Mouse (Mus musculus): Measurements from ENCODE around the gene Kmo.

Kmo gene

DNA sequence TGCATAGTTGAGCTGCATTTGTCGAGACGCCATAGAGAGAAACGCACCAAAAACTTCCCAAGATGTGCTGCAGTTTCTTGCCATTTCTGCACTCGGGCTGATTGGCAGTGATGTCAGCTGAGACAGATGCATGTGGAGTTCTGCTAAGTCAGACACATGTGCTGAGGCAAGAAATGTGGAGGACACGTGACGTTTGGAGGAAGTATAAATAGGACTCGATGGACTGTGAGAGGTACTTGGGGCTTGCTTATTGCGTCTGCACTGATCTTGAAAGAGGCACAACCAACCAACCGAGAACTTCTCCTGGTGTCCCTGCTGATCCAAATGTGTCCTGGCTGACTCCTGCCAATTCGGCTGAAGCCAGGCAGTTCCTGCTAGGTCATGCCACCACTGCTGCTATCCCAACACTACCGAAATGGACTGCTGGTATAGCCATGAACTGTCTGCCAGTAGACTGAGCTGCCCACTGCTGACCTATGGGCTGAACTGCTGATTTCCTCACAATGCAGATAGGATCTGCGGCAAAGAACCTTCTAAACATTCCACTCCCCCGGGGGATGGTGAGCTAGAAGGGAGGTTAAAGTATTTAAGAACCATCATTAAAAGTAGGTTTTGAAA, at the start of gene Kmo:
Gene Kmo (plus strand): TSS at position 568 of the 618 bp plus-strand sequence.
- DNase-seq, result no peak

DNA sequence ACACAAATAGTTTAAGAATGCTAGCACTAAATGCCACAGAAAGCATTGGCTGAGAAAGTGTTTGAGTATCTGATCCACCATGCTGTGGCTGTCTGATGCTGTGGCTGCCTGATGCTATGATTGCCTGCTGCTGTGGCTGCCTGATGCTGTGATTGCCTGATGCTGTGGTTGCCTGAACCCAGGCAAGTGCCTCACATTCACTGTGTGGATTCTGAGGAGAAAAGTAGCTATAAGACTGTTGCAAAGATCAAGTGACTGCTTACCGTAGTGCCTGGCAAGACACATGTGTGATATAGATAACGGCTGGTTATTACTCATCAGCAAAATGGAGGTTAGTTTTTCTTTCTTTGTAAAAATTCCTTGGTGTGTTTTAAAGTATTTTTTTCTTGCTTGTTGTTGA, 46.1 kb upstream of the Kmo start:
- no peak for DNase-seq

GRCm38 (mm10) chr1:175578425-175579096, 41.6 kb upstream of the Kmo start:
- no peak for DNase-seq

GRCm38 (mm10) chr1:175579598-175580235, 40.5 kb upstream of the Kmo start:
- DNase-seq, result peak; percentile 51

DNA sequence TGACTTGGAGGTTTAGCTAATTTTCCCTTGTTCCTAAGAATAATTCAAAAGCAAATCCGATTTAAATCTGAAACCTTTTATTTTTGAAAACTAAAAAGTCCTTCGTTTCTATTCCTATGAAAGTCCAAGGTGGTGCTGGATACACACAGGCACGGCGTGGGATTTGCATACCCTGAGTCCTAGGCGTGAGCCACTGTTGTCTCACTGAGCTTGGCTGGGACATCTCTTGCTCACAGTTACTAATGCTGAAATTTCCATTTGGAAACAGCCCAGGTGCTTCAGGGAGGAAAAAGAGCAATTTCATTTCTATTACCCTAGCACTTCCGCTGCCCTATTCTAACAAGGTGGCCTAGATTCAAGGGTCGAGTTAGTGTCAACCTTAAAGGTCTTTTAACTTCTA, 39.8 kb upstream of the Kmo start:
- peak; percentile 35 for DNase-seq

DNA sequence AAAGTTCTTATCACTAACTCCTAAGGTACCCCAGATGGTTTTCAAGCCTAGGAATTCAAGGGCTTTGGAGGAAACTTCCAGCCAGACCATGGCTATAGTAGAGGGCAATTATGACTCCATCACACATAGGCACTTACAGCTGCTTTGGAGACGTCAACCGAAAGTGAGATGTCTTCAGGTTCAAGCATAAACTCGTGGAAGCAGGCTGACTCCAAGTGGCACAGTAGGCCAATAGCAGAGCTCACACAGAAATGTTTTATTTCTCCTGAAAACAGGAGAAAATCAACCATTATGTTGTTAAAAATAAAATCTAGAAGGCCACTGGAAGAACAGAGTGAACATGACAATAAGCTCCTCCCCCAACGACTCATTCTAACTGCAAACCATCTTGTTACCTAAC, 37.4 kb upstream of the Kmo start:
- no peak for DNase-seq

DNA sequence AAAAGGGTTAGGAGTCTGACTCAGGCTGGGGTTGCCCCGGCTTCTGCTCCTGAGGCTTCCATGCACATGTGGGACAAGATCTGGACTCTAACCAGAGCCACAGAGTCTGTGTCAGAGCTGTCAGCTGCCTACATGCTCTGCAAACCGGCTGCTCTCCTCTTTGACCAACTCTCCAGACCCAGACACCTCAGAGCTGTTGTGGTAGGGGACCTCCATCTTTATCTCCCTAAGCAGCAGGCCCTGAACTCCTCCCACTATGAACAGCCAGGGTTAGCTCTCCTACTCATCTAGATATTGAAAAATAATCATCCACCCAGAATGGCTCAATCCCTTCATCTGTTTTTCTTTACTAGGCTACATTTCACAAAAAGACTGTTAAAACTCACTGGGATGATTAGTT, 34.9 kb upstream of the Kmo start:
- DNase-seq, result no peak

GRCm38 (mm10) chr1:175586656-175587055, 33.5 kb upstream of the Kmo start:
- no peak for DNase-seq

DNA sequence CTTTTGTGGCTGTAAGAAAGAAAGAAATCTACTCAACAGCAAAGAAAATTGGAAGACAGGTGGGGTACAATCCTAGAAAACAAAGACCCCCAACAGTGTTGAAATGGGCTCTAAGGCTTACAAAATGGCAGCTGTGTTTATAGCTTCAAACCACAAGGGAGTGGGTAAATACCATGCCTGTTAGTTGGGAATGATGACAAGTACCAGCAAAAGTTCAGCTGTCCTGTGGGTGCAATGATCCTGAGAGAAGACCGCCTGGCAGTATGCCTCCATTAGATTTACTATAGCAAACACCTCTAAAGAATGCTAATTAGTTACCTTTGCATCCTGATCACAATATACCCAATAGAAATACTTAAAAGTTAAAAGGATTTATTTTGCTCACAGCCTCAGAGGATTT, 27.3 kb upstream of the Kmo start:
- DNase-seq, result no peak

DNA sequence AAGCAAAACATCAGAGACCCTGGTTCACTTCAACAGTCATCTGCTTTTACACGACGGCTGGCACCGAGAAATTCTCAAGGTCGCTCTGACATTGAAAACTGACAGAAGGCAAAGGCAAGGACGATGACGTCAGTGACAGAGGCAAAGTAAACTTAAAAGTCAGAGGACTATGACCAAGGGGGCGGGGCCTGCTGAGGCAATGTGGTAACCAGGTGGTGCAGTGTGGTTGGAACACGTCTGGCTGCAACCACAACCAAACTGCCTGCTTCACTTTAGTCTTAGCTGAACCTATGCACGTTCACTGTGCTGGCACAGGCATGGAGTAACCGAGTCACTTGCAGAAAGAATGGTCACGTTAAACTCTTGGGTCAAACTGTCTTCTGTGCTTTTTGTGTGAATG, 17.9 kb upstream of the Kmo start:
- DNase-seq, result no peak

DNA sequence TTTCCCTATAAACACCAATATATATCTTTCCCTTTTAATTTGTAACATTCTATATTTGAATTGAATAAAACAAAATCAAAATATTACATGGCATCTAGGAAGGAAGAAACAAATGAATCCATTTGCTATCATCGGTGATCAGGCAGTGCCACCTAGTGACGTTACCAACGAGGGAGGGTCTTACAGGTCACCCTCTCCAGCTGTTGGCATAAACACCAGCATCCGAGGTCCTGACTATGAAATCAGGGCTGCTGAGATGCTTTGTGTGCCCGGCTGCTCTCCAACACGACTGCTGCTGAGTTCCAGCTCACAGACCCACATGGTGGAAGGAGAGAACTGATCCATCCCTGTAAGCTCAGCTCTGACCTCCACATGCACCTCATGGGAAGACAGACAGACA, 16.8 kb upstream of the Kmo start:
- no peak for DNase-seq

GRCm38 (mm10) chr1:175607308-175607707, 12.9 kb upstream of the Kmo start:
- no peak for DNase-seq

DNA sequence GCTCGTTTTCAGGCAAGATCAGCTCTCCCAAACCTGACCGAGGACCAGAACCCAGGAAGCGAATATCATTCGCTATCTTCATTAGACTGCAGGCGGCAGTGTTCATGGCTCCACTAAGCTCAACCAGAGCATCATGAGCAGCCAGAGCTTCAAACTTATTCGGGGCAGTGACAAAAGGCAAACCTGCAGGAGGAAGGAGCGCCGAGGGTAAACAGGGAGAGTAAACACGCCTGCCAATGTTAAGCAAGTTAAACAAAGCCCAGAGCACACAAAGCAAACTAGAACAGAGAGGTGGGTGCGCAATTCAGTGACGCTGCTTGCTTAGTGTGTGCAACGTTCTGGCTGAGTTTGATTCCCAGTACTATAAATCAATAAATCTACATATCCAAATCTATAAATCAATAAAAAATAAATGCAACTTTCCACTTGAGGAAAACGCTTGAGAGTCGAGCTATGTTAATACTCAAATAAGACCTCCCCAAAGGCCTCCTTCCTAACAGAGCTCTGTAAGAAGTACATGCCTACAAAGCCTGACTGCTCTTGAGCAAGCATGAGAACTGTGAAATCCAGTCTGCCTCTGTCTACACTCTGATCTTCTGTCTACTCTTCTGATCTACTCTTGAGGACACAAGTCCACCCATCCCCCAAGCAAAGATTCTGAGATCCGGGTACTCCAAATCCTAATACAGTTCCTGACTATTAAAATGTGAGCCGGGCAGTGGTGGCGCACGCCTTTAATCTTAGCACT, 12.2 kb upstream of the Kmo start:
- no peak for DNase-seq

GRCm38 (mm10) chr1:175608708-175609107, 11.5 kb upstream of the Kmo start:
- DNase-seq, result peak; percentile 33

- no peak for DNase-seq
Measured at GRCm38 (mm10) chr1:175614992-175615391, 5.2 kb upstream of the Kmo start.

DNA sequence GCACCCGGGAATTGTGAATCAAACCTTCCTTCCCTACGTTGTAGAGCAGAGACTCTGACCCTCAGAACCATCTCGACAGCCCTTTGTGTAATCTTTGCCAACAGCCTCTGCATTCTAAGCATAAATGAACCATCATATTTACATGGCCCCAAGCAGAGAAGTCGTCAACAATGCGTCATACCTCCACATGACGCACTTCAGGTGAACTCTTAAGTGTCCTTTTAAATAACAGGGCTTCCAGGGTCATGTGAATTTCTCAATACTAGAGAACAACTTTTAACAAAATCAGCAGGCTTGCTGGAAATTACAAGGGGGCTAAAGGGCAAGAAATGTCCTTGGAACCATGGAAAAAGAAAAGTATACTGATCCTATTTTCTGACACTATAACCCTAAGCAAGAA, 3.5 kb downstream of the Kmo start:
- no peak for DNase-seq

DNA sequence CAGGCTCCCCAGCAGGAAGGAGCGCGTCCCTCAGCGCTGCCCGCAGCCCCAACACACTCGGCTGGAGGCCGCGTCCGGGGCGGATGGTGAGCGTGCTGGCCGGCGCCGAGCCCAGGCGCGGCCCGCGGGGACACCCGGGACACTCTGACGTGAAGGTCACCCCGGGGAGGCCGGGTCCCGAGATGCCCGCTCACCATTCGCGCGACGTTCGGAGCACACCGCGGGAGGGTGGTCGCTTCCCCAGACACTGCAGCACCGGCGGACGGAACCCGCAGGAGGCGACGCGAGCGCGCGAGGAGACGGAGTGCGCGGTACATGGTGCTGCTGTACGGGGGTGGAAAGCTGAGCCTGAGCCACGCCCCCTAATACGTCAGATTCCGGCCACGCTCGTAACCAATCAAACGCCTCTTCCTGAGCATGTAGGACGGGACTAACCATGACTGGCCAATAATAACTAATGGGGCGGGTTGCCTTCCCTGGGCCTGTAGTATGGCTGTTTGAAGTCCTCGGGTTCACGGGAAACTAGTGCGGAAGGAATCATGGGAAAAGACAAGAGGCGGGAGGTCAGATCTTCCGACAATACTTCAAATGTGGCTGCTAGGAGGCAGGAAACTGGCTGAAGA, 5.2 kb downstream of the Kmo start, which contains the start of gene Fh1:
Gene Fh1 (minus strand): TSS at position 379 of the 623 bp plus-strand sequence.
- peak; percentile 97 for DNase-seq

DNA sequence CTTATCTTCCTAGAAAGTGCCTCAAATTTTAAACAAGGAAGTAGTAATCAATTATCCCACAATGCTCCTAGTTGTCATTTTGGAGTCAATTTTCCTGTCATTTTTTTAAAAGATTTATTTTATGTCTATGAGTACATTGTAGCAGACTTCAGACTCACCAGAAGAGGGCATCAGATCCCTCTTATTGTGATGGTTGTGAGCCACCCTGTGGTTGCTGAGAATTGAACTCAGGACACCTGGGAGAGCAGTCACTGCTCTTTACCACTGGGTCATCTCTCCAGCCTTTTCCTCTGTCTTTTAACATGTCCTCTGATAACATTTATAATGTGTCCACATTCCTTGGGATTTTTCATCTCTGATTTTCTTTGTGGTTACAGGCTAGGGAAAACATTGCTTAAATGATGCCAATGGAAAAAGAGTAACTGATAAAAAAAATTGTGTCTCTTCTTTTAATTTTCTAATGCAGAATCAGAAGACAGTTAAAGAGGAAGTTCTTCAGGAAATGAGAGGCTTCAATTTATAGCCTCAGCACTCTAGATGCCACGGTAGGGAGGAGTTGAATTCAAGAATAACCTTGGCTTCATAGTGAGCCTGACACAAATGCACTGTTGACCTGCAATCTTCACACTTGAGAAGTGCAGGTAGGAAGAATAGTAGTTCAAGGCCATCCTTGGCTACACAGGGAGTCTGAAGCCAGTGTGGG, 6.0 kb downstream of the Kmo start:
- peak; percentile 34 for DNase-seq

- DNase-seq, result no peak
Measured at GRCm38 (mm10) chr1:175629248-175629647, 9.1 kb downstream of the Kmo start.

DNA sequence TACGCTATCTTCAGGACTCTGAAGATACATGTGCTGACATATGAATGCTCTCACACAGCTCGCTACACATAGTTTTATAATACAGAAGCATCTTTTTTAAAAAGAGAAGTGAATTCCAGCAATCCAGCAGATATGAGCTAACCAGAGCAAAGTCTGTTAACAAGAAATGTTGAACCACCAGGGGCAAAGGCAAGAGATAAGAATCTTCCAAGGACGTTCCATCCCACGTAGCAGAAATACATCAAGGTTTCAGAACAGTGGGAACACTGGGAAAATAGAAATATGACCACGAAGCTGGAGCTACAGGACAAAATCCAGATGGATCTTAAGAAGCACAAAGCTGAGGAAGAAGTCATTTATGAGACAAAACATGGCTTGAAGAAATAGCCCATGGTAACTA, 10.2 kb downstream of the Kmo start:
- no peak for DNase-seq

DNA sequence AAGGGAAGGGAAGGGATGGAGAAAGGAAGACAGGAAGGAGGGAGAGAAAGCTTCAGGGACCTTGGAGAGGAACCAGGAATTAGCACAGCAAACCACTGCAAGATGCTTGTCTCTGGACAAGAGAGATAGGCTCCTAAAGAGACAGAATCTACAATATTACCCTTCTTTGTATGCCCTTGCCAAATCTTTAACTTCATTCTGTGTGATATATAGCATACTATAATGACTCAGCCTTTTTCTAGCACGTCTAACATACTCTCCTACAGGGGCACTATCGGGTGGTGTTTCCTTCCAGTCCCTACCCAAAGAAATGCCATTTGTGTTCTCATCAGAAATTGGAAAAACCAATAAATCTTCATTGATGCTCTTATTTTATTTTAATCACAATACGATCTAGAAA, 10.9 kb downstream of the Kmo start:
- no peak for DNase-seq

DNA sequence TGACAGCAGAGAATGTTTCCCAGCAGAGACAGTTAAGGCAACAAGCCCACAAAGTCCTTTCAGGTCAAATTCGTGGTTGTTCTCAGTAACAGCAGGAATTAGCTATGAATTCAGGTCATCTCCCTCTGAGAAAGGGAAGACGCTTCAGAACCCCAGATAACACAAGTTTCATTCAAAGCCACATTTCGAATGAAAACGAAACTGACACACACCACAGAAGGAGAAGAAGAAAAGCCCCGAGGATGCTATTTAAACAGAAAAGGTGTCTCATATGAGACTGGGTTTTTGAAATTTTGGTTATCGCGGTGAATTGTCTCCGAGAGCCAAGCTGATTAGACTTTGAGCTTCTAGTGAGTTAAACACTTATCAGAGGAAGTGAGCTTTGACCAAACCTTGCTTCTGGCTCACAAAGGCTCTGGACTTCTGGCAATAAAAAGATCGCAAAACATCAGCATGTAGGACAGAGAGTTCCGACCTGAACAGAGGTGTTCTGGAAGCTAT, 11.6 kb downstream of the Kmo start:
- no peak for DNase-seq
